Mouse (Mus musculus): ENCODE data around the gene 6820408C15Rik. TPM values are rescaled to one million over a fixed set of nuclear protein-coding genes. Genes with fewer than 3 reads are reported as not detected.

Gene 6820408C15Rik
- polyA plus RNA-seq, 1 experiment from 2014 or later: 0.61 TPM

Other genes with a start within 250 kb of the 6820408C15Rik start
- 77.4 and 77.6 TPM in 2 replicates for gene Csnk2a1, start 188.7 kb upstream of the 6820408C15Rik start, polyA plus RNA-seq (2016; fragmentation: Nextera tagmentation; extraction: Ambion mirVana)
- 31.2 and 37.1 TPM in 2 replicates for gene Tbc1d20, start 121.8 kb upstream of the 6820408C15Rik start, polyA plus RNA-seq (2016; fragmentation: Nextera tagmentation; extraction: Ambion mirVana)
- 85.8 and 92.6 TPM in 2 replicates for gene Rbck1, start 82.9 kb upstream of the 6820408C15Rik start, polyA plus RNA-seq (2016; fragmentation: Nextera tagmentation; extraction: Ambion mirVana)
- 2.6 and 3.2 TPM in 2 replicates for gene Trib3, start 71.6 kb upstream of the 6820408C15Rik start, polyA plus RNA-seq (2016; fragmentation: Nextera tagmentation; extraction: Ambion mirVana)
- gene Nrsn2, start 38.9 kb upstream of the 6820408C15Rik start, polyA plus RNA-seq (2016; fragmentation: Nextera tagmentation; extraction: Ambion mirVana): 0.59 and 1.4 TPM in 2 replicates
- gene Sox12, start 17.5 kb upstream of the 6820408C15Rik start, polyA plus RNA-seq (2016; fragmentation: Nextera tagmentation; extraction: Ambion mirVana): 9.9 and 11.8 TPM in 2 replicates
- gene Zcchc3, start 560 bp upstream of the 6820408C15Rik start, polyA plus RNA-seq (2016; fragmentation: Nextera tagmentation; extraction: Ambion mirVana): 64.9 and 67.2 TPM in 2 replicates
- gene Defb23, start 49.0 kb downstream of the 6820408C15Rik start, polyA plus RNA-seq (2016; fragmentation: Nextera tagmentation; extraction: Ambion mirVana): not detected in 2 replicates
- gene Defb20, start 61.5 kb downstream of the 6820408C15Rik start, polyA plus RNA-seq (2016; fragmentation: Nextera tagmentation; extraction: Ambion mirVana): not detected in 2 replicates
- gene Defb22, start 74.6 kb downstream of the 6820408C15Rik start, polyA plus RNA-seq (2016; fragmentation: Nextera tagmentation; extraction: Ambion mirVana): not detected in 2 replicates
- gene Defb26, start 96.1 kb downstream of the 6820408C15Rik start, polyA plus RNA-seq (2016; fragmentation: Nextera tagmentation; extraction: Ambion mirVana): not detected in 2 replicates
- gene Defb28, start 102.7 kb downstream of the 6820408C15Rik start, polyA plus RNA-seq (2016; fragmentation: Nextera tagmentation; extraction: Ambion mirVana): not detected in 2 replicates
- not detected in 2 replicates for gene Defb29, start 124.5 kb downstream of the 6820408C15Rik start, polyA plus RNA-seq (2016; fragmentation: Nextera tagmentation; extraction: Ambion mirVana)
- gene Gm17416, start 153.8 kb downstream of the 6820408C15Rik start, polyA plus RNA-seq (2016; fragmentation: Nextera tagmentation; extraction: Ambion mirVana): not detected in 2 replicates
- not detected in 2 replicates for gene Defb21, start 157.2 kb downstream of the 6820408C15Rik start, polyA plus RNA-seq (2016; fragmentation: Nextera tagmentation; extraction: Ambion mirVana)
- gene Defb19, start 164.7 kb downstream of the 6820408C15Rik start, polyA plus RNA-seq (2016; fragmentation: Nextera tagmentation; extraction: Ambion mirVana): not detected in 2 replicates
- not detected in 2 replicates for gene Defb45, start 183.8 kb downstream of the 6820408C15Rik start, polyA plus RNA-seq (2016; fragmentation: Nextera tagmentation; extraction: Ambion mirVana)
- gene Defb36, start 188.7 kb downstream of the 6820408C15Rik start, polyA plus RNA-seq (2016; fragmentation: Nextera tagmentation; extraction: Ambion mirVana): not detected in 2 replicates
- not detected in 2 replicates for gene Defb25, start 207.5 kb downstream of the 6820408C15Rik start, polyA plus RNA-seq (2016; fragmentation: Nextera tagmentation; extraction: Ambion mirVana)
- gene Rem1, start 211.4 kb downstream of the 6820408C15Rik start, polyA plus RNA-seq (2016; fragmentation: Nextera tagmentation; extraction: Ambion mirVana): 0.41 and 0.46 TPM in 2 replicates

All from limb, embryonic 10.5 days (tissue).